Mouse (Mus musculus): Measurements from ENCODE around the gene Mepe. TPM values are rescaled to one million over a fixed set of nuclear protein-coding genes. Genes with fewer than 3 reads are reported as not detected.

Gene Mepe
- polyA plus RNA-seq, 1 experiment from 2014 or later = not detected

GRCm38 (mm10) chr5:104385521-104385920 lies 60.4 kb downstream of the Mepe start:
- 93% methylated on average over 16 of the region's 16 CpGs for WGBS

GRCm38 (mm10) chr5:104386908-104387307 lies 61.8 kb downstream of the Mepe start:
- Histone ChIP-seq H3K4me1 (peaks cover 5% of the 10 kb centered on the region; the same call in 1 of the 2 replicates), H3K27ac (no peak overlapping the region), H3K9ac (no peak overlapping the region), H3K27me3 (no peaks in the 10 kb centered on the region), H3K4me3 (replicated peaks) (no peak overlapping the region), H3K4me2 (no peak overlapping the region), H3K9me3 (replicated peaks) (no peaks in the 10 kb centered on the region), H3K36me3 (no peaks in the 10 kb centered on the region)
- 55% methylated on average over 5 of the region's 5 CpGs for WGBS
- no peak for ATAC-seq (replicated peaks; ENCODE audit: low FRiP score)

More at GRCm38 (mm10) chr5:104385521-104385920, 60.4 kb downstream of the Mepe start:
- H3K27me3 ChIP-seq = no peaks in the 10 kb centered on the region
- H3K9me3 ChIP-seq (replicated peaks) = no peaks in the 10 kb centered on the region
- H3K9ac ChIP-seq = no peak overlapping the region
- H3K27ac ChIP-seq = no peak overlapping the region
- H3K4me1 ChIP-seq = peaks cover 5% of the 10 kb centered on the region; the same call in 1 of the 2 replicates
- ATAC-seq (replicated peaks; ENCODE audit: low FRiP score) = no peak
- no peaks in the 10 kb centered on the region for H3K36me3 ChIP-seq
- no peak overlapping the region for H3K4me2 ChIP-seq
- H3K4me3 ChIP-seq (replicated peaks) = no peak overlapping the region

Small RNA genes lying within 50 kb of the gene (microRNA-seq; reads per million reads assigned to microRNA genes)
- not detected for gene Gm23616

Other genes starting within 250 kb of the Mepe start
- 0.38 TPM in 1 of 2 replicates, not detected in the other for gene Gm17660, start 247.7 kb upstream of the Mepe start, polyA plus RNA-seq (2015; fragmentation: Nextera tagmentation; extraction: Ambion mirVana)
- gene Sparcl1, start 211.6 kb upstream of the Mepe start, polyA plus RNA-seq (2015; fragmentation: Nextera tagmentation; extraction: Ambion mirVana) = 47.6 and 68.2 TPM in 2 replicates
- gene Dspp, start 154.6 kb upstream of the Mepe start, polyA plus RNA-seq (2015; fragmentation: Nextera tagmentation; extraction: Ambion mirVana) = not detected in 2 replicates
- 0.06 and 15.6 TPM in 2 replicates for gene Dmp1, start 122.7 kb upstream of the Mepe start, polyA plus RNA-seq (2015; fragmentation: Nextera tagmentation; extraction: Ambion mirVana)
- 0.14 and 160 TPM in 2 replicates for gene Ibsp, start 26.2 kb upstream of the Mepe start, polyA plus RNA-seq (2015; fragmentation: Nextera tagmentation; extraction: Ambion mirVana)
- 64.9 and 527 TPM in 2 replicates for gene Spp1, start 109.8 kb downstream of the Mepe start, polyA plus RNA-seq (2015; fragmentation: Nextera tagmentation; extraction: Ambion mirVana)
- gene Pkd2, start 134.1 kb downstream of the Mepe start, polyA plus RNA-seq (2015; fragmentation: Nextera tagmentation; extraction: Ambion mirVana) = 16.5 and 18.5 TPM in 2 replicates
- gene BC005561, start 183.0 kb downstream of the Mepe start, polyA plus RNA-seq (2015; fragmentation: Nextera tagmentation; extraction: Ambion mirVana) = 12.3 and 12.7 TPM in 2 replicates

Data from kidney, embryonic 15.5 days (tissue).